28 mouse cellular contexts compared by ENCODE assay signal in the genomic region with DNA sequence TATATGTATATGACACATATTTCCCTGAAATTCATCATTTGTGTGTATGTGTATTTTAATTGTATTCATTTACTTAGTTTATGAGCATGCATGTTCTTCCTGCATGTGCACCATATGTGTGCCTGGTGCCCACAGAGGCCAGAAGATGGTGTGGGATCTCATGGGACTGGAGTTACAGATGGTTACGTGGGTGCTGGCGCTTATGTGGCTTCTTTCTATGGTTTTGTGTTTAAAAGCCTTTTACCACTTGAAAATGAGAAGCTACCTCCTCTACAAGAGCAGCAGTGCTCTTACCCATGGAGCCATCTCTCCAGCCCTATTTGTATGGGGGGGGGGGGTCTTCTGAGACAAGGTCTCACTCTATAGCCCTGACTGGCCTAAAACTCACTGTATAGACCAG. TPM values are rescaled to one million over a fixed set of nuclear protein-coding genes. Genes with fewer than 3 reads are reported as not detected.
A peak's percentile ranks its signal among the peaks of the same experiment; 100 is the strongest.
DNase-seq lines count a peak whose midpoint lies in the region; ATAC-seq and TF ChIP-seq lines count a peak whose summit lies in the region.
"Had no signal": no experiment of that assay in that cellular context is flagged by ENCODE, and none has a peak within 500 bp of the region (broad histone marks: within the 10 kb centered on the region; RNA-seq: fewer than 3 reads in every experiment).

No protein-coding gene starts in this region.

- no peaks in the 10 kb centered on the region for H3K9me3 ChIP-seq in heart, embryonic 10.5 days
- H3K9me3 ChIP-seq: embryonic facial prominence, embryonic 10.5 days; embryonic facial prominence, embryonic 12.5 days; forebrain, embryonic 13.5 days; forebrain, embryonic 15.5 days; G1E had no signal

- no peak overlapping the region for H3K4me3 ChIP-seq in heart, embryonic 10.5 days
- no peak overlapping the region for H3K4me3 ChIP-seq in layer of hippocampus, adult 2 months
- H3K4me3 ChIP-seq: embryonic facial prominence, embryonic 10.5 days; embryonic facial prominence, embryonic 12.5 days; forebrain, embryonic 13.5 days; forebrain, embryonic 15.5 days had no signal

- 90% methylated on average over 2 of the region's 2 CpGs for WGBS in heart, embryonic 10.5 days

- DNase-seq in CD4-positive, CD25-positive, alpha-beta regulatory T cell, adult 2 months (ENCODE audit: low read depth, low spot score): peak; percentile 50
- DNase-seq in heart, adult 11 months: peak; percentile 16
- no peak for DNase-seq in heart, embryonic 10.5 days (ENCODE audit: low spot score)
- peak; percentile 7 to 20 for DNase-seq in layer of hippocampus, adult 2 months (ENCODE audit: low spot score in 2 of 2)
- no peak for DNase-seq in layer of hippocampus, adult 9-10 months (ENCODE audit: low spot score)
- peak; percentile 47 for DNase-seq in brain, adult 2 months (ENCODE audit: low read depth, low spot score)
- DNase-seq: adrenal gland, adult 8-10 months; adrenal gland, postnatal 14 days; B cell, adult 2 months; cerebellum, adult 11-12 months; cerebellum, adult 2 months; cerebellum, adult 9-10 months; cerebellum, postnatal 10 days; cerebellum, postnatal 25 days; forebrain, postnatal 0 days had no signal

- no peaks in the 10 kb centered on the region for H3K36me3 ChIP-seq in heart, embryonic 10.5 days
- H3K36me3 ChIP-seq: embryonic facial prominence, embryonic 10.5 days; embryonic facial prominence, embryonic 12.5 days; forebrain, embryonic 15.5 days had no signal

- H3K4me1 ChIP-seq in heart, embryonic 10.5 days: no peaks in the 10 kb centered on the region
- H3K4me1 ChIP-seq: embryonic facial prominence, embryonic 10.5 days; embryonic facial prominence, embryonic 12.5 days; forebrain, embryonic 13.5 days; forebrain, embryonic 15.5 days had no signal

- no peak for TF ChIP-seq CTCF in layer of hippocampus, adult 2 months (conservative IDR thresholded peaks at IDR 0.05)

- ATAC-seq in CD4-positive, CD25-positive, alpha-beta regulatory T cell, adult 4 months: no peak
- ATAC-seq: activated CD4-positive, CD25-positive, alpha-beta regulatory T cell, adult 4 months; forebrain, embryonic 13.5 days; forebrain, embryonic 15.5 days; forebrain, postnatal 0 days; Patski had no signal

- H3K27ac ChIP-seq in heart, embryonic 10.5 days: no peak overlapping the region
- H3K27ac ChIP-seq in layer of hippocampus, adult 2 months: peak overlapping the region; percentile 53; the same call in 1 of the 2 replicates
- H3K27ac ChIP-seq: embryonic facial prominence, embryonic 10.5 days; embryonic facial prominence, embryonic 12.5 days; forebrain, embryonic 13.5 days; forebrain, embryonic 15.5 days had no signal

- H3K27me3 ChIP-seq in heart, embryonic 10.5 days (ENCODE audit: insufficient read depth, poor library complexity, severe bottlenecking): no peaks in the 10 kb centered on the region
- H3K27me3 ChIP-seq: CH12.LX; embryonic facial prominence, embryonic 12.5 days; forebrain, embryonic 13.5 days; forebrain, embryonic 15.5 days had no signal

RNA-seq across cellular contexts. Expression of gene Ppp1r3f, which starts 7.1 kb away (rescaled TPM):
- 1 to 10 TPM; 3.4 to 9.2 TPM for polyA plus RNA-seq in CD4-positive, CD25-positive, alpha-beta regulatory T cell, adult 4 months (2017; shearing (Covaris generic))
- 2.1 and 2.5 TPM in 2 replicates for polyA plus RNA-seq in heart, embryonic 10.5 days (2016; fragmentation: Nextera tagmentation; extraction: Ambion mirVana)
- 10 to 100 TPM; 16.4 to 16.7 TPM for total RNA-seq in layer of hippocampus, adult 2 months (2021)

RNA-seq across cellular contexts. Expression of gene Foxp3, which starts 7.7 kb away (rescaled TPM):
- 10 to 100 TPM; 48.7 to 55.3 TPM for polyA plus RNA-seq in CD4-positive, CD25-positive, alpha-beta regulatory T cell, adult 4 months (2017; shearing (Covaris generic))
- 0.10 TPM in 1 of 2 replicates, not detected in the other for polyA plus RNA-seq in heart, embryonic 10.5 days (2016; fragmentation: Nextera tagmentation; extraction: Ambion mirVana)
- total RNA-seq in layer of hippocampus, adult 2 months (2021): under 1 TPM in 1 of 2 experiments, not detected in 1; 0.10 TPM
- total RNA-seq: adrenal gland, adult 18-20 months; adrenal gland, adult 8-10 months; forebrain, postnatal 0 days had no signal
- polyA plus RNA-seq: cortical plate, adult 2 months; embryonic facial prominence, embryonic 12.5 days; embryonic facial prominence, embryonic 14.5 days; forebrain, embryonic 11.5 days; forebrain, embryonic 13.5 days had no signal

RNA-seq across cellular contexts. Expression of gene Ccdc22, which starts 24.2 kb away (rescaled TPM):
- 10 to 100 TPM; 14.0 to 27.4 TPM for polyA plus RNA-seq in CD4-positive, CD25-positive, alpha-beta regulatory T cell, adult 4 months (2017; shearing (Covaris generic))
- polyA plus RNA-seq in heart, embryonic 10.5 days (2016; fragmentation: Nextera tagmentation; extraction: Ambion mirVana): 27.1 and 27.6 TPM in 2 replicates
- total RNA-seq in layer of hippocampus, adult 2 months (2021): 10 to 100 TPM; 25.3 to 25.5 TPM

RNA-seq across cellular contexts. Expression of gene Cacna1f, which starts 25.7 kb away (rescaled TPM):
- not detected for polyA plus RNA-seq in CD4-positive, CD25-positive, alpha-beta regulatory T cell, adult 4 months (2017; shearing (Covaris generic))
- 0.03 TPM in 1 of 2 replicates, not detected in the other for polyA plus RNA-seq in heart, embryonic 10.5 days (2016; fragmentation: Nextera tagmentation; extraction: Ambion mirVana)
- under 1 TPM in 1 of 2 experiments, not detected in 1; 0.08 TPM for total RNA-seq in layer of hippocampus, adult 2 months (2021)
- total RNA-seq: adrenal gland, adult 18-20 months; adrenal gland, adult 8-10 months; adrenal gland, postnatal 14 days had no signal
- polyA plus RNA-seq: activated CD4-positive, CD25-positive, alpha-beta regulatory T cell, adult 4 months; forebrain, embryonic 11.5 days; Patski had no signal

RNA-seq across cellular contexts. Expression of gene Syp, which starts 57.1 kb away (rescaled TPM):
- 1 to 10 TPM; 9.3 TPM for polyA plus RNA-seq in CD4-positive, CD25-positive, alpha-beta regulatory T cell, adult 4 months (2017; shearing (Covaris generic))
- 0.91 and 1.1 TPM in 2 replicates for polyA plus RNA-seq in heart, embryonic 10.5 days (2016; fragmentation: Nextera tagmentation; extraction: Ambion mirVana)
- 1,000 to 10,000 TPM; 1,738 to 1,877 TPM for total RNA-seq in layer of hippocampus, adult 2 months (2021)

Comparison
In these comparisons a context has a peak if more than half of its experiments do, and no peak if none do; other contexts are left out.
1. DNase-seq: peak in CD4-positive, CD25-positive, alpha-beta regulatory T cell, adult 2 months (single experiment), heart, adult 11 months (single experiment), layer of hippocampus, adult 2 months (2 of 2) and brain, adult 2 months (single experiment); none in heart, embryonic 10.5 days (single experiment) and layer of hippocampus, adult 9-10 months (single experiment).
2. RNA of gene Foxp3, which starts 7.7 kb away (polyA plus RNA-seq): 48.7 to 55.3 TPM in CD4-positive, CD25-positive, alpha-beta regulatory T cell, adult 4 months; 0.10 TPM in heart, embryonic 10.5 days; every median in the first group is over 10 times any median in the second.